Mouse (Mus musculus): ENCODE measurements at regions not wholly inside any gene's neighbourhood (a gene's known extent, or its start where the extent isn't known, plus 50 kb on each side); places are given as distances from the start of the nearest gene placed in this dataset.
A peak's percentile ranks its signal among the peaks of the same experiment; 100 is the strongest.

DNA sequence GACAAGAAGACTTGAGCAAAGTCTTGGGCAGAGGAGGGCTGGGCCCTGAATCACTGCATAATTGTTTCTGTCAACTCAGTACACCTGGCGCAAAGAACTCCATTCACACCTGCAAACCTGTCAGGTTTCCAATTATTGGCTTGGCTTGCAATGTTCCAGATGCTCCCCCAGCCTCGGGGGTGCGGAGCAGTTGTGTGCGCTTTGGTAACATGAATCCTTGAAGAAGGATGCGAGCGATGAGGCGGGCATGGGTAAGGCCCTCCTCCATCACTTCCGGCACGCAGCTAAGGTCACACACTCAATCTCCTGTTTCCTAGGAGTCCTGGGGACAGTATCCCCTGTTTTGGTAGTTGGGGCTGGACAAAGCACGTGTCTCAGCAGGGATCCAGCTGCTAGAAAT is 81.6 kb upstream of the Pcdh8 start:
- Histone ChIP-seq H3K4me3 (replicated peaks; ENCODE audit: insufficient read depth, low read depth, low read length) (no peak overlapping the region), H3K27ac (ENCODE audit: insufficient read depth, low read length) (no peak overlapping the region), H3K27me3 (ENCODE audit: control insufficient read depth, insufficient read depth, low read length) (peaks cover 2% of the 10 kb centered on the region; the same call in 1 of the 2 replicates), H3K4me1 (ENCODE audit: control insufficient read depth, insufficient read depth, low read length) (peaks cover 14% of the 10 kb centered on the region)
- no peak for TF ChIP-seq POLR2A (IDR thresholded peaks at IDR 0.05; ENCODE audit: borderline replicate concordance, insufficient read depth, low read length)
- no peak for TF ChIP-seq CTCF (IDR thresholded peaks at IDR 0.05; ENCODE audit: borderline replicate concordance, insufficient read depth, low read depth, low read length)
- 95% methylated on average over 10 of the region's 10 CpGs for WGBS
- DNase-seq, result no peak

DNA sequence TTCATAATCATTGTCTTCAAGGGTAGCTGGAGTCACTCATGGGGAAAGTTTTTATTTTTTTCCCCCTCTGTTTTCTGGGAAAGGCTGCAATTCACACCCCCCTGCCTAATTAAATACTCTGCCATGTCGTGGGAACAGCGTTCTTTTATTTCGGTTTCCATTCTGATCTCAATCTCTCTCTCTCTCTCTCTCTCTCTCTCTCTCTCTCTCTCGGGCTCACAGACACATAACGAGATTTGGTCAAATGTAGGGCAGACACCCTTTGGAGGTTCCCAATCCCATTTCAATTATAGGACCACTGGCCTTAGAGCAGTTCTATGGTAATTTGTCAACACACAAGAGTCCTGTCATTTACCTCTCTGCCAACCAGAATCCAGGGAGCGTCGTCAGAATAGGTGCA is 80.7 kb upstream of the Pcdh8 start:
- no peak for DNase-seq
- Histone ChIP-seq H3K4me1 (ENCODE audit: control insufficient read depth, insufficient read depth, low read length) (peaks cover 14% of the 10 kb centered on the region), H3K4me3 (replicated peaks; ENCODE audit: insufficient read depth, low read depth, low read length) (no peak overlapping the region), H3K27me3 (ENCODE audit: control insufficient read depth, insufficient read depth, low read length) (peaks cover 2% of the 10 kb centered on the region; the same call in 1 of the 2 replicates), H3K27ac (ENCODE audit: insufficient read depth, low read length) (no peak overlapping the region)
- 87% methylated on average over 7 of the region's 7 CpGs for WGBS
- TF ChIP-seq POLR2A (IDR thresholded peaks at IDR 0.05; ENCODE audit: borderline replicate concordance, insufficient read depth, low read length) (no peak), CTCF (IDR thresholded peaks at IDR 0.05; ENCODE audit: borderline replicate concordance, insufficient read depth, low read depth, low read length) (no peak)

DNA sequence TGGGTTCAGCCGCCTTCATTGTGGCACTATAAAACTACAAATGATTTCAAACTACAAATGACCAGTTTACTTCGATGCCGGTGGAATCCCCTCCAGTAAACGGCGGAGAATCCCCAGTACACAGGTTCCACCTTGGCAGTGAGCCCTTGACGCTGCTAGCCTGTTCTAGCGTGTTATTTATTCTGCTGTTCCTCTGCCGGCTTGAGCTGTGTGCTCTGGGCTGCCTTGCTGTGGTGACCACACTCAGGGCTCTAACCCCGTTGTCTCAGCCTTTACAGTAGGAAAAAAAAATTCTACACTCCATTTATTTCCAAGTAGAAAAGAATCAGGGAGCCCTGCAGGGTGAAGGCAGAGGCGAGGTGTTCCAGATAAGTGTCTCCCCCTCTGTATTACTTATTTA is 80.1 kb upstream of the Pcdh8 start:
- Histone ChIP-seq H3K27me3 (ENCODE audit: control insufficient read depth, insufficient read depth, low read length) (peaks cover 2% of the 10 kb centered on the region; the same call in 1 of the 2 replicates), H3K27ac (ENCODE audit: insufficient read depth, low read length) (no peak overlapping the region), H3K4me1 (ENCODE audit: control insufficient read depth, insufficient read depth, low read length) (peaks cover 14% of the 10 kb centered on the region), H3K4me3 (replicated peaks; ENCODE audit: insufficient read depth, low read depth, low read length) (no peak overlapping the region)
- 39% methylated on average over 10 of the region's 10 CpGs for WGBS
- no peak for DNase-seq
- TF ChIP-seq CTCF (IDR thresholded peaks at IDR 0.05; ENCODE audit: borderline replicate concordance, insufficient read depth, low read depth, low read length), result no peak
- no peak for TF ChIP-seq POLR2A (IDR thresholded peaks at IDR 0.05; ENCODE audit: borderline replicate concordance, insufficient read depth, low read length)

DNA sequence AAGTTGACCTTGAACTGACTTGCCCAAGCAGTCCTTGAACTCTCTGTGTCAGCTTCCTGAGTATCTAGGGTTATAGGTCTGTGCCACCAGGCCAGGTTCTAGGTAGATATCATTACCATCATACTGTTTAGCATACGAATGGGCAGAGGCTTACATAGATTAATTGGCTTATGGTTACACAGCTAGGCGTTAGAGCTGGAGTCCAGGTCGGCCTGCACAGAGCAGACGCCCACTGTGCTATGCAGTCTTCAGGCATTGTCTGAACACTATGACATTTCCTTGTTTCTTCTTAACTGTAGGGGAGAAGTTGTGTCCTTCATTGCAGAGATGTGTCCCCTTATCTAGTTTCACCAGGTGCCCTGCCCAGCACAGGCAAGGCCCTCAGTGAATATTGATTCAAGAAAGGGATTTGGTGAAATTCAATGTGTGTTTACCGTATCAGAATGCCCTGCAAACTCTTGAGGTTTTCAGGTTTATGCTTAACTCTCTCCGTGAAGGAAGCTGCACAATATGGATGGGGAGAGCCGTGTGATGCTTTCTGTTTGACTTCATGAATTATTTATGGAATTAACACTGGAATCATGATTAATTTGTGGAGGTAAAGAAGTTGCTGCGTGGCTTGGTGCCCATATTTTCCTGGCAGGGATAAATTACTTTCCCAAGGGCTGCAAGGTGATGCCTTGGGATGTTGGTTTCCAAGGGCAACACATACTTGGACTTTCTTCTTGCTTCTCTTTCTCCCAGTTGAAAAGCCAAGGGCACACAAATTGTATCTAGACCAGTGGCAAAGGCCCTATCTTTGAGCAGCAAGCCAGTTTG is 78.7 kb upstream of the Pcdh8 start:
- H3K4me3 ChIP-seq (replicated peaks; ENCODE audit: insufficient read depth, low read depth, low read length), result no peak overlapping the region
- no peak for DNase-seq
- H3K4me1 ChIP-seq (ENCODE audit: control insufficient read depth, insufficient read depth, low read length), result peaks cover 7% of the 10 kb centered on the region; the same call in 1 of the 2 replicates
- no peak overlapping the region for H3K27ac ChIP-seq (ENCODE audit: insufficient read depth, low read length)
- TF ChIP-seq CTCF (IDR thresholded peaks at IDR 0.05; ENCODE audit: borderline replicate concordance, insufficient read depth, low read depth, low read length) (no peak), POLR2A (IDR thresholded peaks at IDR 0.05; ENCODE audit: borderline replicate concordance, insufficient read depth, low read length) (no peak)
- WGBS, result 87% methylated on average over 8 of the region's 8 CpGs
- H3K27me3 ChIP-seq (ENCODE audit: control insufficient read depth, insufficient read depth, low read length), result peaks cover 2% of the 10 kb centered on the region; the same call in 1 of the 2 replicates

DNA sequence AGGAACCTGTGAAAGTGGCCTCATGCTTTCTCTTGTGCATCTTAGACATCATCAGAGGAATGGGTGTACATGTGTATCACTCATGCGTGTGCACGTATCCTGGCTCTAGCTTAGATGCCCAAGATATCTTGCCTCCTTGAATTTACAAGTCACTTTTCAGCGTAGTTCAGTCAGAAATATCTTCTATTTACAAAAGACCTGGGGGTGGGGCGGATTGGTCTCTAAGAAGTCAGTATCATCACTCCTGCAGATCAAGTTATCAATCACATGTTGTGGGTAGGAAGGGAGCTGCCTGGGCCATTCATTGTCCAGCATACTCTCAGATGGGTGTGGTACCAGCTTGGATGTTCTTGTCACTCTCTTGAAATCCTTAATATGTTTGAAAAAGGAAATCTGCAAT is 77.0 kb upstream of the Pcdh8 start:
- TF ChIP-seq POLR2A (IDR thresholded peaks at IDR 0.05; ENCODE audit: borderline replicate concordance, insufficient read depth, low read length) (no peak), CTCF (IDR thresholded peaks at IDR 0.05; ENCODE audit: borderline replicate concordance, insufficient read depth, low read depth, low read length) (no peak)
- whole genome bisulfite sequencing, result 96% methylated on average over 4 of the region's 4 CpGs
- H3K4me1 ChIP-seq (ENCODE audit: control insufficient read depth, insufficient read depth, low read length), result no peaks in the 10 kb centered on the region
- DNase-seq, result no peak
- H3K27me3 ChIP-seq (ENCODE audit: control insufficient read depth, insufficient read depth, low read length), result peaks cover 2% of the 10 kb centered on the region; the same call in 1 of the 2 replicates
- no peak overlapping the region for H3K4me3 ChIP-seq (replicated peaks; ENCODE audit: insufficient read depth, low read depth, low read length)
- H3K27ac ChIP-seq (ENCODE audit: insufficient read depth, low read length), result no peak overlapping the region

DNA sequence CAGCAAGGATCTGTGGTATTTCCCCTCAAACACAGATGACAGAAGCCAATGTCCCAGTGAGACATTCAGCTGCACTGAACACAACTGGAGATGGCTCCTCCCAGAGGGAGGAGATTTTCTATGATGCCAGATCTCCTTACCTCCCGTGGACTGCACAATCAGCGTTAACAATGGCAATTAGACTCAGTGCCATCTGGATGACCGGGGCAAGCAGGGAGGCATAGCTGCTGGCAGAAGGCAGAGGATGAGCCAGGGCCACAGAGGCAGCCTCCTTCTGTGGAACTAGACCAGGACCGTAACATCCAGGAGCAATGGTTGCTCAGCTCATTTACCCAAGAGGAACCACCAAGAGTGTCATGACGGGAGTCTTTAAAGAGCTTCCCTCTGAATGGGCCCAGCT is 73.2 kb upstream of the Pcdh8 start:
- Histone ChIP-seq H3K27me3 (ENCODE audit: control insufficient read depth, insufficient read depth, low read length) (no peaks in the 10 kb centered on the region; the same call in 1 of the 2 replicates), H3K27ac (ENCODE audit: insufficient read depth, low read length) (no peak overlapping the region), H3K4me3 (replicated peaks; ENCODE audit: insufficient read depth, low read depth, low read length) (no peak overlapping the region), H3K4me1 (ENCODE audit: control insufficient read depth, insufficient read depth, low read length) (no peaks in the 10 kb centered on the region; the same call in 1 of the 2 replicates)
- TF ChIP-seq CTCF (IDR thresholded peaks at IDR 0.05; ENCODE audit: borderline replicate concordance, insufficient read depth, low read depth, low read length) (no peak), POLR2A (IDR thresholded peaks at IDR 0.05; ENCODE audit: borderline replicate concordance, insufficient read depth, low read length) (no peak)
- DNase-seq, result no peak
- WGBS, result 37% methylated on average over 5 of the region's 5 CpGs

DNA sequence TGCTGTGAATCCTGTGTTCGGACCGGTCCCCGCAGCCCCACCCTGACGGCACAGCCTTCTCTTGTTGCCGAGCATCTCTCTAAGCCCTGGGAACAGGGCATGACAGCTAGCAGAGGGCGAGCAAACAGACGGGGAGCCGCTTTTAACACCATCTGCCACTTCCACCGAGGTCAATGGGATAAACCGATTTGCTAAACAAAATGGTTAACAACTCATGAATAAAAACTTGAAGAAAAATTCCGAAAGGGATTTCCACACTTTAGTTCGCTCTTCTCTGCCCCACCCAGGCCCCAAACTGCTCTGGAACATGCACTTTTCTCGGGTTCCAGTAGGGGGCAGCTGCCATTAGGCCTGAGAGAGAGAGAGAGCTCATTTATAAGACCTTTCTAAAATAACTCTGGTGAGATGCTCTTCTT is 72.0 kb upstream of the Pcdh8 start:
- 14% methylated on average over 13 of the region's 13 CpGs for WGBS
- peak; percentile 32 to 44 for DNase-seq
- Histone ChIP-seq H3K4me1 (ENCODE audit: control insufficient read depth, insufficient read depth, low read length) (no peaks in the 10 kb centered on the region; the same call in 1 of the 2 replicates), H3K27me3 (ENCODE audit: control insufficient read depth, insufficient read depth, low read length) (no peaks in the 10 kb centered on the region; the same call in 1 of the 2 replicates), H3K4me3 (replicated peaks; ENCODE audit: insufficient read depth, low read depth, low read length) (no peak overlapping the region), H3K27ac (ENCODE audit: insufficient read depth, low read length) (no peak overlapping the region)
- TF ChIP-seq POLR2A (IDR thresholded peaks at IDR 0.05; ENCODE audit: borderline replicate concordance, insufficient read depth, low read length) (no peak), CTCF (IDR thresholded peaks at IDR 0.05; ENCODE audit: borderline replicate concordance, insufficient read depth, low read depth, low read length) (peak; percentile 52; the same call in 1 of the 2 replicates)

DNA sequence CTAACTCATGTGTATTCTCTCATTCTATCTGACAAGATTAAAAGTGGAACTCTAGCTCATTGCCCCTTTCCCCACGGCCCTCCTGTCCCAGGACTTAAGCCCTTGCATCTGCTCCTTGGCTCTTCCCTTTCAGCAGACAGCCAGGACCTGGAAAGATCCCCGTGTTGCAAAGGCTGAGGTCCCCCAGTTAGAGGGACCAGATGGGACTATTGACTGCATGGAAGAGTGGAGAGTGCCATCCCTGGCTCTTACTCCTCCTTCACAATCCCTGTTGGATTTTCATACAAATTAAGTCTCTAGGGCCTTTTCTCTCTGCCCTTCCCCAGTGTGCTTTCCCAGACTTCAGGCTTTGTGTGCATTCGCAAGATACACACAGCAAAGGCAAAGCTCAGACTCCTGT is 71.6 kb upstream of the Pcdh8 start:
- TF ChIP-seq POLR2A (IDR thresholded peaks at IDR 0.05; ENCODE audit: borderline replicate concordance, insufficient read depth, low read length) (no peak), CTCF (IDR thresholded peaks at IDR 0.05; ENCODE audit: borderline replicate concordance, insufficient read depth, low read depth, low read length) (no peak)
- Histone ChIP-seq H3K27ac (ENCODE audit: insufficient read depth, low read length) (no peak overlapping the region), H3K4me3 (replicated peaks; ENCODE audit: insufficient read depth, low read depth, low read length) (no peak overlapping the region), H3K4me1 (ENCODE audit: control insufficient read depth, insufficient read depth, low read length) (no peaks in the 10 kb centered on the region; the same call in 1 of the 2 replicates), H3K27me3 (ENCODE audit: control insufficient read depth, insufficient read depth, low read length) (no peaks in the 10 kb centered on the region; the same call in 1 of the 2 replicates)
- WGBS, result 30% methylated on average over 3 of the region's 3 CpGs
- DNase-seq, result no peak
